Mouse (Mus musculus): Measurements from ENCODE around the gene P2ry4.

P2ry4 gene

DNA sequence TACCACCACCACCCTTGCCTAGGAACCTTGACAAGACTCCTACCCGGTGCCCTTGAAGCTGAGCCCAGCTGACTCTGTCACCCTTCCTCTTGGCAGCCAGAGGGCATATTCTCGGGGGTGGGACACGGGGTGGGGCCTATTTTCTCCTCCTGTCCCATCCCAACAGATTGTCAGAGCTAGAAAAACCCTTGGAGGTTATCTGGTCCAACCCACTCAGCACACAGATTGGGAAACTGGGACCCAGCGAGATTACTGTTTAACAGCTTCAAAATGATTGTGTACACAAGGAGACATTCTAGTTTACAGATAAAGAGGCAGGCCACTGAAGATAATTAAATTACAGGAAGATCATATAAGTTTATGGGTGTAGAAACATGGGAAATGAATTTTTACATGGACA is at the start of gene P2ry4:
Gene P2ry4, minus strand, starts transcription at position 79 of the 400 bp plus-strand sequence.
- 59% methylated on average over 4 of the region's 4 CpGs for WGBS

DNA sequence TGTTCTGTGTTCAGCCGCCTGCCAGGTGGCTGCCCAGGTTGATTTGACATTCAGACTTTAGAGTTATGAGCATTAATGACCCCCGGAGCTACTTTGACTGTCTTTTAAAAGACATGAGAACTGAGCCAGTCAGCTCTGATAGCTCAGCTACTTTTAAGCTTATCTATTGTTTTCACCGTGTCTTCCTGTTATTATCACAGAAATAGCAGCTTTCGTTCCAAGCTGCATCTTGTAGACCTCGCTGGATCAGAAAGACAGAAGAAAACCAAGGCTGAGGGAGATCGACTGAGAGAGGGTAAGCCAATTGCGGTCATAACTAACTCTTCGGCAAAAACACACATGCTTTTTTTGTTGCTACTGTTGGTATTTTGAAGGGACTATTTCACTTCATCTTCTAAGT is 43.8 kb upstream of the P2ry4 start:
- WGBS: 91% methylated on average over 8 of the region's 8 CpGs

DNA sequence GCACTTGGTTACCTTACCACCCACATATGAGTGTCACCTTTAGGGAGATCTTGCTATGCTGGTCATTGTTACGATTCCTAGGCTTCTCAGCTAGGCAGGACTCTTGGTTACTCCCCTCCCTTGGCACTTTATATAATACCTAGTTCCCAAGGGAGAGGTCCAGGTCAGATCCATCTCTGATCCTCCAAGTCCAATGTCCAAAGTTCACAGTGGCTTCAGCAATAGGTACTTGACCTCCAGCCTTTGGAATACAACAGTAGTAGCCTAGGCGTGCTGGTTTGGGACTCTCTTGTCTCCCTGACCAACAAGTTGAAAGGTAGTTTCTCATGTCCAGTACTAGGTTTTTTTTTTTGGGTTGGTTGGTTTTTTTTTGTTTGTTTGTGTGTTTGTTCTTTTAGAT is 34.4 kb upstream of the P2ry4 start:
- WGBS: 95% methylated on average over 2 of the region's 2 CpGs

DNA sequence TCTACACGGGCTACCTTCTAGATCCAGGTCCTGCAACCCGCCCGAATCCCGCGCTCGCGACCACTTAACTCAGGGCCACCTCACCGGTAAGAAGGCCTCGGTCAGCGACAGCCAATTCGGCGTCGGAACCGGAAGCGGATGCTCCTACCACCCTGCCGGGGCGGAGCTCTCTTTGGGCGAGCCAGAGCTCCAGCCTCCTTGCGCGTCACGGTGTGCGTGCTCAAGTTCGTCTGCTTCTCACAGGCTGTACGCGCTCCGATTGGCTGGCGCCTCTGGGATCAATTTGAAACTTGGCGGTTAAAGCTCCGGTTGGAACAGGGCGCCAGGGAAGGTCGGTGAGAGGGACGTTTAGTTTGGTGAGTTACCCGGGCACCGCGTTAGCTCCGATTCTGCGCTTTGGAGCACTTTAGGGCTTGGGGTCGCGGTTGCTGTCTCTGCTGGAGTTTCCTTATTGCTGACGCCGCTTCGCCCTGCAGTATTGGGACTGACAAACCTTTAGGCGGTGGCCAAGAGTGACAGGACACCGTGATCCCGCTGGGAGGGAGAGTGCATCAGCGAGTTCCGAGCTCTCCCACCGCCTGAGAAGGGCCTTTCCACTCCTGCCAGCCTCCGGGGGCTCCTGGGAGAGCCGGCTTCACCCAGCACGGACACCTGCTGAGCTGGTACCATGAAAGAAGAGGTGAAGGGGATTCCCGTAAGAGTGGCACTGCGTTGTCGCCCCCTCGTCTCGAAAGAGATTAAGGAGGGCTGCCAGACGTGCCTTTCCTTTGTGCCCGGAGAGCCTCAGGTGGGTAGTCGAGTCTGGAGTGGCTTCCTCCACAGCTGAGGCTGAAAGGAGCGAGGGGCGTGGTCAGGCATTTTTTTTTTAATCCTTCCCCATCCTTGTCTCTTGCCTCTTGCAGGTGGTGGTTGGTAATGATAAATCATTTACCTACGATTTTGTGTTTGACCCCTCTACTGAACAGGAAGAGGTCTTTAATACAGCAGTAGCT is 31.4 kb upstream of the P2ry4 start, which contains the start of gene Pdzd11:
Gene Pdzd11, minus strand, starts transcription at position 767 of the 992 bp plus-strand sequence.
- WGBS: 8% methylated on average over 59 of the region's 62 CpGs

DNA sequence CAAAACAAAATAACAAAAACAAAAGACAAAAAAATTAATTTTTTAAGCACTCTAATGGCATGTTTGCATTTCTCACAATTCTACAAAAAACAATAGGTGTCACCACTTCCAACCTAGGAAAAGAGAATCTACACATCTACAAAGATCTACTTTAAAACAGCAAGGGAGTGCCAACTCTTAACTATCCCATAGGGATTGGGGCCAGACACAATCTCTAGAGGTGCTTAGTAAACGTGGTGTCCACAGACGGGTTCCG is 30.8 kb upstream of the P2ry4 start, which contains the start of gene Kif4:
Gene Kif4, plus strand, starts transcription at position 192 of the 256 bp plus-strand sequence.
- 0% methylated on average over 3 of the region's 3 CpGs for WGBS

DNA sequence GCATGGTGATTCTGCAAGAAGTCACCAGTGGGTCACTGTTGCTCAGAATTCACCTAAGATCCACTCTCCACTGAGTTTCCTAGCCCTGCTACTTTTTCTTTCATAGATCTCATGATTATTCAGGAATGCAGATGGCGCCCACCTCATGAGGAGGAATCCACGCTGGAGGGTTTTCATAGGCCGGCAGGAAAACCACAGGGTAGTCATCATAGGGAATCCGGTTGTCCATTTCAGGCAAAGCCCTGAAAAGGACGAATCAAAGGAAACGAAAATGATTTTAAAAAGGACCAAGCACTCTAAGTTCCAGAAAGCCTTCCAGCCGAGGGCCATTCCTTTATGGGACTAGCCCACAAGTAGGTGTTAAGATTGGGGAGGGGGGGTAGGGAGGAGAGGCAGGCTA is 30.5 kb upstream of the P2ry4 start:
- WGBS: 14% methylated on average over 7 of the region's 7 CpGs

DNA sequence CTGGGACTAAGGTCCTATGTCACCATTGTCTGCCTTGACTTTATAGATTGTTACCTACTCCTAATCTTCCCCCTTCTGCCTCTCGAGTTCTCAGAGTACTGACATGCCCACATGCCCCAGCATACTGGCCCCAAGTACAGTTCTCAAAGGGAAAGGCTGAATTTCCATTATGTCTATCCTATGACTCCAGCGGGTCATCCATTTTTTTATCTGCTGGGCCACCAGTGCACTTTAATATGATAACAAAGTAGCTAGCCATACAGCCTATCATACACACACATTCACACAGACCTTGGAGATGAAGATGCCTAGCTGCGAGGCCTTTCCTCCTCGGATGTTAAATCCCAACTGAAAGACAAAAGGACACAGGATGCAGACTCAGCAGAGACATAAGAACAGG is 29.6 kb upstream of the P2ry4 start:
- 92% methylated on average over 4 of the region's 4 CpGs for WGBS

DNA sequence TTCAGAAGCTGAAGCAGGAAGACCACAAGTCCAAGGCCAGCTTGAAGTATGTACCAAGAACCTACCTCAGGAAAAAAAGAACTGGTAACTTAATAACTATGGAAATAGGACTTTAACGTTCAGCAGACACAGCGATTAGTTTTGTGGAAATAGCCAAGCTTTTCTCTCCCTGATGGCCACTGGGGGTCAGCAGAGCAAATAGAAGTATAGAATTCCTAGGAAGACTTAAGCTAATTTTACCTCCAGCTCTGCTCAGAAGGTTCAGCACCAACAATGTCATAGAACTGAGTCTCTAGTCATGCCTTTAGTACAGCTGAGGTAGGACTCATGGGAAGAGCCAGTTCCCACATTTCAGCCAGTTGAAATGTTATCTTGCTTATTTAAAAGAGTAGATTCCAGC is 26.7 kb upstream of the P2ry4 start:
- 21% methylated on average over 2 of the region's 2 CpGs for WGBS

DNA sequence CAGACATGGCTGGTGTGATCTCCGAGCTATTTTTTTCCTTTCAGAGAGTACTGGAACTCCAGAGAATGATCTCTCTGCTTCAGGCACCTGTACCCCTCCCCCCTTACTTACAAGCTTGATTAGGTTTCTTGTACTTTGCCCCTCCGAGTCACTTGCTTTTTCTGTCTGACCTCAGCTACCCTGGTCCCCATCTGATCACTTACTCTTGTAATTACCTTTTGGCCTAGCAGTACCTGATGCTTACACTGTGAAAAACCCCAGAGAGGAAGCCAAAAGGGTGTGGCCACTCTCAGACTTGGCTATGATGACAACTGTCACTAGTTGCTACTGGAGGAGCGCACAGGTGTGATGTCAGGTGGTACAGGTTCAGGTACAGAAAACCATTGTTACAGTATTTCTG is 23.8 kb upstream of the P2ry4 start:
- 64% methylated on average over 3 of the region's 3 CpGs for WGBS

DNA sequence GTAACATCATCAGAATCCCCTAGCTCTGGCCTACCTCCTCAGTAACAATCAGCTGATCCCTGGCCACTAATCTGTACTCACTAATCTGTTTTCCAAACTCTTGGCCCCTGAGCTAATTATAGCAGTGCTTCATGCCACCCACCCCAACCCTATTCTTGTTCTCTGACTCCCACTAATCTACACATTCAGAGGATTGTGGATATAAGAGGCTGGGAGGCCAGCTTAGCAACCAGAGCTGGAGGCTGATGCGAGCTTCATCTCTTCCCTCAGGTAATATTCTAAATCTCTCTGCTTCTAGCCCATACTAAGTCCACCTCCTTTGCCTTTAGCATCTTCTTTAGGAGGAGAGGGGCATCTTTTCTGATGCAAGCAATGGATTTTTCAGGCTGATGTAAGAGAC is 10.6 kb upstream of the P2ry4 start, which contains the start of gene Arr3:
Gene Arr3, plus strand, starts transcription at position 184 of the 400 bp plus-strand sequence.
- WGBS: 31% methylated on average over 1 of the region's 1 CpGs

DNA sequence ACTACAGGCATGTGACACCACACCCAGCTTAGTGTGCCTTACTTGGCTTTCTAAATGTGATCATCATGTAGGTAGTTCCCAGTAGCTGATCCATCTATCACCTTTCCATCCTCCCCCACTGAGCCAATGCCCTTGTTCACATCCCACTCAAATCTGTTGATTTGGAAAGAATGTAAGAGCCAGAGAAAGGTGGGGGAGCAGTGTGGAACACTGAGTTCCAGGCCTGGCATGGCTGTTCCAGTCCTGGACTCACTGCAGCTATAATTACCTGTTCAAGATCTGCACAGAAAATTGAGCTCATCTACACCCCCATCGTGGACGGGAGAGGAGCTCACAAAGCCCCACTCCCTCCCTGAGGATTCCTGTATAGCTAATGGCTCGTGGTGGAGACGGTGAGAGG is 5.1 kb upstream of the P2ry4 start:
- WGBS: 42% methylated on average over 4 of the region's 4 CpGs

DNA sequence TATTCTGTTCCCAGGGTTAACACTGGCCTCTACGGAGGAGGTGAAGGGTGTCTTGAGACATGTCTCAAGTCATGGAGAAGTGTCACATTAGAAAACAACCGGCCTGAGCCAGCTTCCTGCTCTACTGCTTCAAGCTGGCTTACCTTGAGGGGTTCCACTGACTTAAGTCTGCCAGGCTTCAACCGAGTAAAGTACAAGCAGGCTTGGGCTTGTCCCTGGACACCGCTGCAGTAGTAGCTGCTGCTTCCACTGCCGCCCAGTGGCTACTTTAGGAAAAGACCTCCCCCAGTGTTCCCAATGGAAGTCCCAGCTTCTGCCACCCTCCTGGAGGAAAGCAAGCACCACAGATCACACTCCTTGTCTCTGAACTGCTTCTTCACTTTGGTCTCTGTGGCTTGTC is 2.8 kb upstream of the P2ry4 start:
- WGBS: 23% methylated on average over 5 of the region's 5 CpGs

DNA sequence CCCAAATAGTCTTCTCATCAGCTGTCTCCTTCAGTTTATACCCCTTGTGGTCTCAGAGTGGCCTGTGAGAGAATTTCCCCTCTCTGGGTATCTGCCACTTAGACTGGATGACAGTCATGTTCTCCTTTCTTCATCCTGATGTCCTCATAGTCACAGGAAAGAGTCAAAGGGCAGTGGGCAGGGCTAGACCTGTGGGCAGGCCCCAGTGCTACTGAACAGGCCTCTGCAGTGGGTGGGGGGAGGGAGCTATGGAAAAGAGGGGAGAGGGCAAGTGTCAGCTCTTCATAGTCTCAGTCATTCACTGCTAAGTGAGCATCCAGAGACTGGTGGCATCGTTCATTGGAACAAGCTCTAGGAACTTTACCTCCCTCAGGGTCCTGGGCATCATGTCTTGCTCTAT is 22.7 kb downstream of the P2ry4 start, which contains the start of gene Awat1:
Gene Awat1, plus strand, starts transcription at position 301 of the 400 bp plus-strand sequence.
- WGBS: 89% methylated on average over 1 of the region's 1 CpGs

DNA sequence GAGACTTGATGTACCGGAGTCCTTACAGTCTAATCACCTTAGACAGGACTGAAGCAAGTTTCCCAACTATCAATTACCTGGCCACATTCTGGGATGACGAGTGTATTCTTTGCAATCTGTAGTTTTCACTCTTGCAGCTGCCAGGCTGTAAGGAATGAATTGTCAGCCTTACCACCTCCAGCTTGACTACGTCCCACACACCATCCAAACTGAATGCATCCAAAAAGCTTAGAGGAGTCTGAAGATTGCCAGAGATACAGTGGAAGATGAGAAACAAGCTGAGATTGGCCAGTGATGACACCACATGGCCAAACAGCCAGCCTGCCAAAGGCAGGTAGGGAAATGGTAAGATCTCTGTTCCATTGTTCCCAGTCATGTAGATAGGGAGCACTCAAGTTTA is 29.0 kb downstream of the P2ry4 start:
- 71% methylated on average over 3 of the region's 3 CpGs for WGBS

DNA sequence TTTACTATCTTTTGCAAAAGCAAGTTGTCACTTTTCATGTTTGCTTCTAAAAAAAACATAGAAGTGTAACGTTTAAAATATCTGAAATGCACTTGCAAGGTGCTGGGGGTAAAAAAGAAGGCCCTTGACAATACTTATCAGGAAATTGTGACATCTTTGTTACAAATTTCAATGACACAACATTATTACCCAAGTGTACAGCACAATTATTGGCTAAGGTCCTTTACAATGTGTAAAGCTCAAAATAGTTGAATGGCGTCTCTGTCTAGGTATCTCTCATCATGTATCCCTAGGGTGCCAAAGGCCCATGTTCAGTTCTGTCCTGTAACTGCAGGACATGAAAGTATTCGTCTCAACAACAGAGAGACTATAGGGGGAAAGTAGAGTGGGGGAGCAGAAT is 38.6 kb downstream of the P2ry4 start:
- 71% methylated on average over 3 of the region's 3 CpGs for WGBS
